Mouse (Mus musculus): Measurements from ENCODE around the gene Ubxn6. TPM values are rescaled to one million over a fixed set of nuclear protein-coding genes. Genes with fewer than 3 reads are reported as not detected.
"Not testable (repeated sequence)": the region's sequence is repeated elsewhere in the genome, so short reads cannot be mapped to it uniquely, and the experiment has no call there.

Ubxn6 gene
- polyA plus RNA-seq, 1 experiment = 45.3 TPM

DNA sequence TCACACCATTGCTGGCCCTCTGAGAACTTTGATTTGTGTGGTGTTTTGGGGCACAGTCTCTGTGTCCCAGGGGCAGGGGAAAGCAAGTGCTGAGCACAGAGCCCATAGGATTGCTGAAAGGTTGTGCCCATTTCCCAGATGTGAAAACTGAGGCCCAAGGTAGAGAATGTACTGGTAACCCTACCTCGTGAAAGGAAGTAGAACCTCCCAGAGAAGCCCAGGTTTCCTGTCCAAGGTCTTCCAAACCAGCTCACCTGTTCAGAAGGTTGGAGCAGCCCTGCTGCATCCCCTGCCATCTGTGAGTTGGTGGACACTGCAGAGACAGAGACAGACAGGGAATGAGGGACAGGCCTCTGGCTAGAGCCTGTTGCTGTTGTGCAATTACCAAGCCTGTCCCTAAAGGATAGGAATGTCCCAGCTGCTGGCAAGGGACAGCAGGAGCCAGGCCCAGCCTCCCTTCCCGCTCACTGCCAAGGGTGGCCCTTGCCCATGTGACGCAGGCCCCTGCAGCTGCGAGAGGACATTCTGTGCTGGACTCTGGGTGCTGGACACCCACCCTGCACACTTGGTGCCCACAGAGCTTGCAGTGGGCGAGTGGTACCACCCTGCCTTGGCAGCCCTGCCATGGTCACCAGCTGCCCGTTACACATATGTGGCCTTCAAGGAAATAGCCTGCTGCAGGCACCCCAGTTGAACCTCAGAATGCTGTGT is 33.7 kb upstream of the Ubxn6 start:
- Histone ChIP-seq H3K36me3 (ENCODE audit: control insufficient read depth, insufficient read depth, low read length) (no peaks in the 10 kb centered on the region), H3K4me1 (ENCODE audit: control insufficient read depth, insufficient read depth, insufficient read length) (no peaks in the 10 kb centered on the region), H3K27ac (ENCODE audit: insufficient read depth, low read length) (no peak overlapping the region), H3K27me3 (ENCODE audit: control insufficient read depth, insufficient read depth, low read length) (no peaks in the 10 kb centered on the region), H3K4me3 (ENCODE audit: extremely low read depth, insufficient read depth, insufficient read length) (no peak overlapping the region)
- 89% methylated on average over 6 of the region's 6 CpGs for WGBS
- TF ChIP-seq CTCF (IDR thresholded peaks at IDR 0.05; ENCODE audit: extremely low read depth, insufficient read depth, insufficient read length, insufficient replicate concordance) (no peak), POLR2A (IDR thresholded peaks at IDR 0.05; ENCODE audit: low read depth, low read length) (no peak)
- no peak for DNase-seq (ENCODE audit: low read depth in 1 of 2, low spot score in 2 of 2)

DNA sequence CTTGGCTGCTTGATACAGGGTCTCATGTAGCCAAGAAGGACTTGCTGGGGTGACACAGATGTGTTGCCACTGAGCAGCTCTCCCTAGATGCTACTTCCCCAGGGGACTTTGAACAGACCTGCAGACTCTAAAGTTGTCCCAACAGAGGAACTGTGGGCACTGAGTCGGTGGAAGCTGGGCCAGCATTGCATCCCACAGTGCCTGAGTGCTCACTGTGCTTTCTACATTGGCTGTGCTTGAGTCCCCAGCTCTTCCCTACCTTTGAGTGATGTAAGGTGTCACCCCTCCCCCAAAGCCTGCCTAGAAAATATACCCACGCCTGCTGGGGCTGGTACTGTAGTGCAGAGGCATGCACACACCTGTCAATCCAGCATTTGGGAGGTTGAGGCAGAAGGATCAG is 32.9 kb upstream of the Ubxn6 start:
- DNase-seq (ENCODE audit: low read depth in 1 of 2, low spot score in 2 of 2) = no peak
- no peaks in the 10 kb centered on the region for H3K4me1 ChIP-seq (ENCODE audit: control insufficient read depth, insufficient read depth, insufficient read length)
- no peak for TF ChIP-seq CTCF (IDR thresholded peaks at IDR 0.05; ENCODE audit: extremely low read depth, insufficient read depth, insufficient read length, insufficient replicate concordance)
- TF ChIP-seq POLR2A (IDR thresholded peaks at IDR 0.05; ENCODE audit: low read depth, low read length) = no peak
- H3K36me3 ChIP-seq (ENCODE audit: control insufficient read depth, insufficient read depth, low read length) = no peaks in the 10 kb centered on the region
- H3K4me3 ChIP-seq (ENCODE audit: extremely low read depth, insufficient read depth, insufficient read length) = no peak overlapping the region
- H3K27ac ChIP-seq (ENCODE audit: insufficient read depth, low read length) = no peak overlapping the region
- H3K27me3 ChIP-seq (ENCODE audit: control insufficient read depth, insufficient read depth, low read length) = no peaks in the 10 kb centered on the region
- 60% methylated on average over 2 of the region's 2 CpGs for WGBS

DNA sequence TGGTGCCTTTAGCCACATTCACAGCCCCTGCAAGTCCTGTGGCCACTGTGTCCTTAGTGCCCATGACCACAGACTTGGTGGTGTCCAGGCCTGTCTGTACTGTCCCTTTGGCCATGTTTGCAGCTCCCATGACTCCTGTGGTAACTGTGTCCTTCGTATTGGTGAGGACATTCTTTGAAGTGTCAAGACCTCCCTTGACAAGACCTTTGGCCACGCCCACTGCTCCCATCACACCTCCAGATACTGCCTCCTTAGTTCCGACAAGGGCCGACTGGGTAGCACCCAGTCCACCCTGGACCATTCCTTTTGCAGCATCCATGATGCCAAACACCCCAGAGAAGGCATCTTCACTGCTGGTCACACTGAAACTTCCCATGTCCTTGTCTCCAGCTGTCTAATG is 32.2 kb upstream of the Ubxn6 start:
- H3K27me3 ChIP-seq (ENCODE audit: control insufficient read depth, insufficient read depth, low read length) = no peaks in the 10 kb centered on the region
- H3K27ac ChIP-seq (ENCODE audit: insufficient read depth, low read length) = no peak overlapping the region
- peaks cover 7% of the 10 kb centered on the region for H3K36me3 ChIP-seq (ENCODE audit: control insufficient read depth, insufficient read depth, low read length)
- H3K4me1 ChIP-seq (ENCODE audit: control insufficient read depth, insufficient read depth, insufficient read length) = no peaks in the 10 kb centered on the region
- DNase-seq (ENCODE audit: low read depth in 1 of 2, low spot score in 2 of 2) = no peak
- TF ChIP-seq POLR2A (IDR thresholded peaks at IDR 0.05; ENCODE audit: low read depth, low read length) (no peak), CTCF (IDR thresholded peaks at IDR 0.05; ENCODE audit: extremely low read depth, insufficient read depth, insufficient read length, insufficient replicate concordance) (no peak)
- no peak overlapping the region for H3K4me3 ChIP-seq (ENCODE audit: extremely low read depth, insufficient read depth, insufficient read length)
- 91% methylated on average over 4 of the region's 4 CpGs for WGBS

DNA sequence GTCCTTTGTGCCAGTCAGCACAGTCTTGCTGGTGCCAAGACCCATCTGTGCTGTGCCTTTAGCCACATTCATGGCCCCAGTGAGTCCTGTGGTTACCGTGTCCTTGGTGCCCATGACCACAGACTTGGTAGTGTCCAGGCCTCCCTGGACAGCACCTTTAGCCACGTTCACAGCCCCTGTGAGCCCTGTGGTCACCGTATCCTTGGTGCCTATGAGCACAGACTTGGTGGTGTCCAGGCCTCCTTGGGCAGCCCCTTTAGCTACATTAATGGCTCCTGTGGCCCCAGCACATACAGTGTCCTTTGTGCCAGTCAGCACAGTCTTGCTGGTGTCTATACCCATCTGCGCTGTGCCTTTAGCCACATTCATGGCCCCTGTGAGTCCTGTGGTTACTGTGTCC is 31.6 kb upstream of the Ubxn6 start:
- H3K27me3 ChIP-seq (ENCODE audit: control insufficient read depth, insufficient read depth, low read length); H3K4me3 ChIP-seq (ENCODE audit: extremely low read depth, insufficient read depth, insufficient read length); H3K36me3 ChIP-seq (ENCODE audit: control insufficient read depth, insufficient read depth, low read length); DNase-seq (ENCODE audit: low read depth in 1 of 2, low spot score in 2 of 2); H3K27ac ChIP-seq (ENCODE audit: insufficient read depth, low read length); H3K4me1 ChIP-seq (ENCODE audit: control insufficient read depth, insufficient read depth, insufficient read length): not testable (repeated sequence)
- 97% methylated on average over 4 of the region's 4 CpGs for WGBS

DNA sequence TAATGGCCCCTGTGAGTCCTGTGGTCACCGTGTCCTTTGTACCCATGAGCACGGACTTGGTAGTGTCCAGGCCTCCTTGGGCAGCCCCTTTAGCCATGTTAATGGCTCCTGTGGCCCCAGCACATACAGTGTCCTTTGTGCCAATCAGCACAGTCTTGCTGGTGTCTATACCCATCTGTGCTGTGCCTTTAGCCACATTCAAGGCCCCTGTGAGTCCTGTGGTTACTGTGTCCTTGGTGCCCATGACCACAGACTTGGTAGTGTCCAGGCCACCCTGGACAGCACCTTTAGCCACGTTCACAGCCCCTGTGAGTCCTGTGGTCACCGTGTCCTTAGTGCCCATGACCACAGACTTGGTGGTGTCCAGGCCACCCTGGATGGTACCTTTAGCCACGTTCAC is 30.0 kb upstream of the Ubxn6 start:
- not testable (repeated sequence) for H3K27ac ChIP-seq (ENCODE audit: insufficient read depth, low read length); H3K4me1 ChIP-seq (ENCODE audit: control insufficient read depth, insufficient read depth, insufficient read length); H3K4me3 ChIP-seq (ENCODE audit: extremely low read depth, insufficient read depth, insufficient read length); DNase-seq (ENCODE audit: low read depth in 1 of 2, low spot score in 2 of 2); H3K27me3 ChIP-seq (ENCODE audit: control insufficient read depth, insufficient read depth, low read length)
- peaks cover 23% of the 10 kb centered on the region for H3K36me3 ChIP-seq (ENCODE audit: control insufficient read depth, insufficient read depth, low read length)
- 89% methylated on average over 3 of the region's 5 CpGs for WGBS

DNA sequence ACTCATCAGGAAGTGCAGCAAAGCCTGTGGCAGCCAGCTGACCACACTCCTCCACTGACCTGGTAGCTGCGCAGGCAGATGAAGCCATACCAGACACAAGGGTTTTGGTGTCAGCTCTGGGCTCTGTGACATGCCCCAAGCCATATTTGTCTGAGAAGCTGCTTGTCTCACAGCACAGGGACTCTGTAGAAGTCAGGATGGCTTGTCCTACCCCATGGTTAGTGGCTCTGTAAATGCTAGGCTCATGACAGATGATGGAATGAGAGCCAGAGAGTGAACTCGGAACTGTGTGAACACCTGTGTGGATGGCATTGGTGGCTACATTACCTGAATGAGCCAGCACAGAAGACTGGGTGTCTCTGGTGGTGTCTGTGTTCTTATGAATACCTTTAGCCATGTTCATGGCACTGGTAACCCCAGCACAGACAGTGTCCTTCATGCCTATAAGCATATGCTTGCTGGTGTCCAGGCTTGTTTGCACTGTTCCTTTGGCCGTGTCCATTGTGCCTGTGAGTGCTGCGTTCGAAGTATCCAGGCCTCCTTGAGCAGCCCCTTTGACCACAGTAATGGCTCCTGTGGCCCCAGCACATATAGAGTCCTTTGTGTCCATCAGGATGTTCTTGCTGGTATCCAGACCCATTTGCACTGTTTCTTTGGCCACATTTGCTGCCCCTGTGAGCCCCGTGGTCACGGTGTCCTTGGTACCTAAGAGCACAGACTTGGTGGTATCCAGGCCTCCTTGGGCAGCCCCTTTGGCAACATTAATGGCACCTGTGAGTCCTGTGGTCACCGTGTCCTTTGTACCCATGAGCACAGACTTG is 28.8 kb upstream of the Ubxn6 start:
- no peak overlapping the region for H3K4me3 ChIP-seq (ENCODE audit: extremely low read depth, insufficient read depth, insufficient read length)
- no peak for DNase-seq (ENCODE audit: low read depth in 1 of 2, low spot score in 2 of 2)
- peaks cover 30% of the 10 kb centered on the region for H3K36me3 ChIP-seq (ENCODE audit: control insufficient read depth, insufficient read depth, low read length)
- no peaks in the 10 kb centered on the region for H3K4me1 ChIP-seq (ENCODE audit: control insufficient read depth, insufficient read depth, insufficient read length)
- WGBS = 98% methylated on average over 8 of the region's 8 CpGs
- H3K27me3 ChIP-seq (ENCODE audit: control insufficient read depth, insufficient read depth, low read length) = no peaks in the 10 kb centered on the region
- TF ChIP-seq POLR2A (IDR thresholded peaks at IDR 0.05; ENCODE audit: low read depth, low read length) = no peak
- no peak for TF ChIP-seq CTCF (IDR thresholded peaks at IDR 0.05; ENCODE audit: extremely low read depth, insufficient read depth, insufficient read length, insufficient replicate concordance)
- no peak overlapping the region for H3K27ac ChIP-seq (ENCODE audit: insufficient read depth, low read length)

DNA sequence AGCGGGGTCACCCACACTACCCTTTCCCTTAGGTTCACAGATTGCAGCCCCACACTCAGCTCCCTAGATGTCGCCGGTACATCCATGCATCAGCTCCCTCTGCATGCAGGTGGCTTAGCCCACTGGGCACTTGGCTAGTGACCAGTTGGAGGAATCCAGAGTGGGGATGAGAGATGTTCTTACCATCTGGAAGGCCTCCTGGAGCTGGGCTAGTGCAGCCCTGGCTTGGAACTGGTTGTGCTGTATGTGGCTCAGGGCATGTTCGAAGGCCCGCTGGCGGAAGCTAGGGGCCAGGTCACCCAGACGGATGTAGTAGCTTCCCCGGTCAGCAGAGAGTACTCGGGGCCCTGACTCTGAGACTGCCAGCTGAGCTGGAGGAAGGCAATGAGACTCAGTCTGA is 28.1 kb upstream of the Ubxn6 start:
- Histone ChIP-seq H3K27me3 (ENCODE audit: control insufficient read depth, insufficient read depth, low read length) (no peaks in the 10 kb centered on the region), H3K27ac (ENCODE audit: insufficient read depth, low read length) (no peak overlapping the region), H3K36me3 (ENCODE audit: control insufficient read depth, insufficient read depth, low read length) (peaks cover 36% of the 10 kb centered on the region), H3K4me3 (ENCODE audit: extremely low read depth, insufficient read depth, insufficient read length) (no peak overlapping the region), H3K4me1 (ENCODE audit: control insufficient read depth, insufficient read depth, insufficient read length) (no peaks in the 10 kb centered on the region)
- 98% methylated on average over 9 of the region's 9 CpGs for WGBS
- no peak for TF ChIP-seq POLR2A (IDR thresholded peaks at IDR 0.05; ENCODE audit: low read depth, low read length)
- no peak for TF ChIP-seq CTCF (IDR thresholded peaks at IDR 0.05; ENCODE audit: extremely low read depth, insufficient read depth, insufficient read length, insufficient replicate concordance)
- DNase-seq (ENCODE audit: low read depth in 1 of 2, low spot score in 2 of 2) = no peak
